Mouse (Mus musculus): ENCODE measurements around the gene Krt77.
A peak's percentile ranks its signal among the peaks of the same experiment; 100 is the strongest.

The Krt77 gene

DNA sequence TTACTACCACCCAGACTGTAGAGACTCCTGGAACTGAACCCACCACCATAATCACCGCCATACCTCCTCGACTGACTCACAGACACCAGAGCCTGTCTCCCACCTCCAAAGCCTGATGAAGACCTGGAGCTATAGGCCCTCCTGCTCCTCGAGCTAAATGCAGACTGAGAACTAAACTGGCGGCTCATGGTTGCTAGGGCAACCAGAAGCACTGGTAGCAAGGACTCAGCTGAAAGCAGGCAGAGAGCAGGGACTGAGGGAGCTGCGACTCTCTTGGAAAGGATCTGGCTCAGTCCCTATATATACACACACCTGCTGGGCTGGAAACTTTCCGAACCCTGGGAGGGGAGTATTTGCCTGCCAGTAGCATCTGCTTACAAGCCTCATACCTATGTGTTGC lies at the start of gene Krt77:
Gene Krt77, minus strand, starts transcription at position 275 of the 400 bp plus-strand sequence.
- no peak for DNase-seq

GRCm38 (mm10) chr15:101916072-101916471 lies 46.6 kb upstream of the Krt77 start:
- DNase-seq = no peak

GRCm38 (mm10) chr15:101904849-101905248 lies 35.3 kb upstream of the Krt77 start:
- DNase-seq = no peak

DNA sequence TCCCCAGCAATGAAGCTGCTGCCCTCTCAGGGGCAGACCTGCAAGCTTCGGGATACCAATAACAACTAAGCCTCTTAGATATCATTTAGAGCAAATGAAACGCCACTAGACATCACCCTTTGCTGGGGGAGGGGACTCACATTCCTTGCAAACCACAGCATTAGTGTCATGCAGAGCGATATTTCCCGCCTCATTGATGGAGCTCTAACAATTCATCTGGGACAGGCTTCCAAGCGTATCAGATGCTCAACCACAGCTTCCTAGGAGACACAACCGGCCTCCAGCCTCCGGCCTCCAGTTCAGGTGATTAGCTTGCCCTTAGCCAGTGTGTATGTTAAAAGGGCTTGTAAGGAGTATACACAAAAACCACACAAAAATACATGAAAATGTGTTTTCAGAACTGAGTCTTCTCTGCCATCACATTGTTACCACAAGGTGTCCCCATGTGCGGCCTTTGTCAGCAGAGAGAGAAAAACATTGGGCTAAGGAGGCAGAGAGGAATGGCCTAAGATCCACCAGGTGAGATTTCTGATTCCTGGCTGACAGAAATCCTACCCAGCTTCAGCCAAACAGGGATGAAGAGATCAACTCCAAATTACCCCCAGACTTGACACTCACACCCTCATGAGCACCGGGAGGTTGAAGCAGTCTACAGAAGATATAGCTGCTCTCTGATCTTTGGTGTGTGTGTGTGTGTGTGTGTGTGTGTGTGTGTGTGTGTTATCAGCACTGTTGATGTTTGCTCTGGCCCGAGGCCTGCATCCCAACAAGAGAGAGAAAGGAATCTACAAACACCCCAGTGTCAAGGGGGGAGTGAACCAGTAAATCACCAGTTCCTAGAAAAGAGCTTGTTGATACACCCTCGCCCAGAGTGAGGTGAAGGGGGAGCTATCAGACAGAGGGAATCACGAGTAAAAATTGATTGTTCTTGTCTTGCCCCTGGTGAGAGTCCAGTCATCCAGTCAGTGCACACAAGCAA lies 33.0 kb upstream of the Krt77 start:
- DNase-seq = no peak

- no peak for DNase-seq
Measured at GRCm38 (mm10) chr15:101895216-101895615, 25.7 kb upstream of the Krt77 start.

DNA sequence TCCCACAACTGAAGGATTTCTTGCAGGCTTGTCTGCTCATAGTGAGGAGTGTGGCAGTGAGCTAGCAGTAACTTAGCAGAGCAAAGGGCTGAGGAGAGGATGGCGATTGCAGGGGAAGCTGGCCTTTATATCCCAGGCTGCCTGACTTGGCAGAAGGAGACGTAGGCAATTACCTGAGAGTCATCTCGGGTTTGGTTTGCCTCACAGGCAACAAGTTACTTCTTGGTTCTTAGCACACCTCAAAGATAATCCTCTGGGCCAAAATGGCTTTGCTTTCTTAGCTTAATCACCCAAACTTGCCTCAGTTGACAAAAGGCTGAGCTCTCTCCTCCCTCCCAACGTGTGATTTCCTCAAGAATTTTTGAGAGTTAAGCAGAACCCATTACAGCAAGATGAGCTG lies 23.3 kb upstream of the Krt77 start, which contains the start of gene Krt76:
Gene Krt76, minus strand, starts transcription at position 101 of the 400 bp plus-strand sequence.
- no peak for DNase-seq

DNA sequence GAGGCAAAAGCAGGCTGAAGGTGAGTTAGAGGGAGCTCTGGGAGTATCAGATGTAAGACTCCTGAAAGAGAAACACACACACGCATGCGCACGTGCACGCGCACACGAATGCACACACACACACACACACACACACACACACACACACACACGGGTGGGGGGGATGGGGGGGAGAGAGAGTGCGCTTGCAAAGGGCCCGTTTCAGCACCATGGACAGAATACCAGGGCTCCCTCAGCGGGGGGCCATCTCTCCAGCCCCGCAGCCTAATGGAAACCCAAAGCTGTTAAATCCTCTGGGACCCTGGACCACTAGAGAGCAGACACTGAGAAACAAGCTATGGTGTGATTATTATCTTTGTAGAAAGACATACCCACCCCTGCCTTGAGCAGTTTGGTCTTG lies 10.3 kb upstream of the Krt77 start:
- DNase-seq = no peak

DNA sequence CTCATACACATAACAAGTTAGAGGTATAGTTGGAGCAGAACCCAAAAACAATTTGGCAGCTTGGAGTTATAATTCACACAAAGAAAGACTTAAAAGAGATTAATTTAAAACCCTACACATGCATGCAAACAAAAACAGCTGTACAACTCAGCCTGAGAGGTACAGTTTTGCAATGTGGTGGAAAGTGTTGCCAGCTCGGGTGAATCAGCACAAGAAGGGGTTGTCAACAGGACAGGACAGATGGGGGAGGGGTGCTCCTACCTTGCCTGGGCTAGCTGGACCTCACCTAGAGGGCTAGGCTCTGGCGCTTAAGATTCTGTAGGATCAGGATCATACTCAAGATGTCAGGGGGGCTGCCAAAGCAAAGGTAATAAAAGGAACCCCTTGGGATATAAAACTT lies 8.5 kb upstream of the Krt77 start:
- DNase-seq = no peak

DNA sequence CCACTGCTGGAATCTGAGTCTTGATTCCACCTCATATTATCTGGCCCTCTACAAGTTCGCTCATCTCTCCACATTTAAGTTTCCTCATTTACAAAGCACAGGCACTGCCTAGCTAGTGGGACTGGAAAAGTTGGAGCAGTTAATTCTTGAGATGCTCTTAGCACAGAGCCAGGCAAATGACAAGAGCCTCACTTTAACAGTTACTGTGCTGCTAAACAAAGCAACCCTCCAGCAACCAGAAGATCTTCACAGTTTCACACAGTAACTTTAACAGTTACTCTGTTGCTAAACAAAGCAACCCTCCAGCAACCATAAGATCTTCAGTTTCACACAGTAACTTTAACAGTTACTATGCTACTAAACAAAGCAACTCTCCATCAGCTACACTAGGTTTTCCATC lies 4.9 kb upstream of the Krt77 start:
- no peak for DNase-seq

DNA sequence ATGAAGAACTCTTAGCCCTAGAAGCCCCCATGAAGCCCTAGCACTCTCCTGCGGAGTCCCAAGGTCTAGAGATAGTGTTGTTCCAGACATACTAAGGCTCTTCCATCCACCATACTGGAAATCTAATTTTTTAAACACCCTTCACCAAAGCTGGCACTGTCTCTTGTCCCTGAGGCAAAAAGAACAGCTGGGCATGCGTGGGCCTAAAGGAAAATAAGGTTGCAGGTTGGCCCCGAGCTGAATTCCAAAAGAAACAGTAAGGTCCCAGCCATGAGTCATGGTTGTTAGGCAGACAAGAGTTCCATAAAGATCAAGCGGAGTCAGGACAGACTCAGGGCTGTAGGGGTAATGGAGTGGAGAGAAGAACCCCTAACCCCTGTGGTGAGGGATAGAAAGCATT lies 3.7 kb upstream of the Krt77 start:
- no peak for DNase-seq

DNA sequence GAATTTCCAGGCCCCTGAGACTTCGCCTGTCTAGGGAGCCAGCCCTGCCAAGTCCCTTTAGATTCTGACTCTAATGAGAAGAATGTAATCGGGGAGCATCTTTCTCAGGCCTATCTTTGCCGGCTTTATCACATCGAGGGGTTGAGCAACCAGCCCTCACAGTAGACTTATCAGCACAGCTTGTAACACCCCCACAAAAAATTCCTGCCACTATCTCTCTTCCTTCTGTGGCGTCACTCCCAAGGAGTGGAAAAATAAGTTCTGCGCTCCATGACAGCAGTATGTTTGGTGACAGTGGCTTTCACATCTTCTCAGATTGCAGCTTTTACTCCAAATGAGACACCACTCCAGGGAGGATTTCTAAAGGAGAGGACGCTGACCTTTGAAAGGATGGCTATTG lies 2.8 kb downstream of the Krt77 start:
- DNase-seq = no peak

GRCm38 (mm10) chr15:101860421-101861130 lies 8.9 kb downstream of the Krt77 start:
- DNase-seq = no peak

- no peak for DNase-seq
Measured at GRCm38 (mm10) chr15:101859735-101860170, 9.8 kb downstream of the Krt77 start.

DNA sequence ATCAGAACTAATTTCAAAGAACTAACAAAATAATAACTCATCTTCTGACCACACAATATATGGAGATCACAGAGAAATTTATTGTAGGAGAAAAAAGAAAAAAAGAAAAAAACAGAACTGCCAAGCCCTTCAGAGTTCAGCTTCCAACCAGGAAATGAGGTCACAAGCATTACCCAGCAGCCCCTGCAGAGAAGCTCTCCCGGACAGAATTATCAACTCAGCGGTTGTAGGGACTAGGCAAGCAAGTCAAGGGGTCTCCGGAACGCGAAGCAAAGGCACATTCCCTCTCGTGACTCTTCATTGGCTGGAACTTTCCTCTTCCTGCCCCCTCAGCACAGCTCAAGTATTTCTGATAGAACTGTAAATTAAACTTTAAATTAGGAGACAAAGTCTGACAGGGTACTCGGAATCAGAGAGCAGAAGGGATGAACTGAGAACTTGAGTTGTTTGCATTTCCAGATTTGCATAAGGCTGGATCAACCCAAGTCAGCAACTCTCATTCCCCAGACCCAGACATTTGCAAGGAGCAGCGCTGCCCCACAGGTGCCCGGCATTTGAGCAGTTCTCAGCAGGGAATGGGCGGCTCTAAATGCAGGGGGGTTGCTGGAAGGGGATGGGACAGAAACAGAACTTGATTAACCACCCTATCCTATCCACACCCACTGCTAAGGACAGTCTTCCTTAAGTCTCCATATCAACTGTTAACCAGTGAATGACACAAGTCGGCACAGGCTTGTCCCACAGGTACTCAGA lies 10.7 kb downstream of the Krt77 start:
- no peak for DNase-seq

DNA sequence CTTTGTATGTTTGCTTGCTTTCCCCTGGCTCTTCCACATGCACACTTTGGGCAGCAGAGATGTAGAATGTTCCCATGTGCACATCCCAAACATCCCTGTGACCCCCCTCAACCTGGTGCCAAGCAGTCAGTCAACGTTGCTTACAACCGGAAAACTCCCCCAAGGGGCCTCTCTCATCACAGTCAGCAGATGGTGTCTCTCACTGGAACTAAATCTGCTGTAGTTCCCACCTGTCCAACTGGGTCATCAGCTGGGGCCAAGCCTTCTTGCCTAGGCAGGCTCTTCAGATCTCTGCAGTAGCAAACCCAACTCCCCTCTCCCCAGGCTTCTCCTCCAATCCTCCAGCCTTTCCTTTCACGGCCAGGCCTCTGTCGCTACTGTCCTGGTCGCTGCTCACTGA lies 12.8 kb downstream of the Krt77 start:
- DNase-seq = no peak

- no peak for DNase-seq
Measured at GRCm38 (mm10) chr15:101855732-101856131, 13.8 kb downstream of the Krt77 start.

DNA sequence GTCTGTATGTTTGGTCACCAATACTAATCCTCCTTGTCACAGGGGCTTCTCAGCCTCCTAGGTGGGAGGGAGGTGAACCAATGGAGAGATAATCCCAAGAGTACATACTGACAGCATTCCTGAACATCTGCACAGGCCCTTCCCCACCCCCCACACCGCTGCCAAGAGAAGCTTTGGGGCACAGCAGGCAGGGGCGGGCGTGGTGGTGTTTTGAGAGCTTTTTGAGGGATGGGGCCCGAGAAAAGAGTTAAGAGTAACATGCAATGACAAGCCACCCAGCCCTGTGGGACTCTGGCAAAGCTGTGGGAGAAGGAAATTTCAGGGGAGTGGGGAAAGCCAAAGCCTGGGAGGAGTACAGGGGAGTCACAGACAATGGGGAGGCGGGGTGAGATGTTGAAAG lies 15.2 kb downstream of the Krt77 start:
- DNase-seq = no peak

DNA sequence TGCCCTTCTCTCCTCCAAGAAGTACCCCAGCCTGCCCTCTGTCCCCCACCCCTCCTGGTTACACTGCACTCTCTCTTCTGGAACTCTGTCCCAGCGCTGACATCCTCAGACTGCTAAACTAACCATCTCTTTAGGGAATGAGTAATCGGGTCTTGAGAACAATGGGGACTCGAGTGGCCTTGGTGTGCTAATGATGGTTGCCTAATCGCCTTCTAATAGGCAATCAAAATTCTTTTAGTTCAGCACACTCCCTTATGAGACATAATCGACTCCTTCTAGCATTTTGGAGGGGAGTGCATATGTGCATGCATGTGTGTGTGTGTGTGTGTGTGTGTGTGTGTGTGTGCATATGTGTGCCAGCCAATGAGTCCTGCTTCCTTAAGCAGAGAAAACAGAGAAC lies 16.9 kb downstream of the Krt77 start:
- no peak for DNase-seq

DNA sequence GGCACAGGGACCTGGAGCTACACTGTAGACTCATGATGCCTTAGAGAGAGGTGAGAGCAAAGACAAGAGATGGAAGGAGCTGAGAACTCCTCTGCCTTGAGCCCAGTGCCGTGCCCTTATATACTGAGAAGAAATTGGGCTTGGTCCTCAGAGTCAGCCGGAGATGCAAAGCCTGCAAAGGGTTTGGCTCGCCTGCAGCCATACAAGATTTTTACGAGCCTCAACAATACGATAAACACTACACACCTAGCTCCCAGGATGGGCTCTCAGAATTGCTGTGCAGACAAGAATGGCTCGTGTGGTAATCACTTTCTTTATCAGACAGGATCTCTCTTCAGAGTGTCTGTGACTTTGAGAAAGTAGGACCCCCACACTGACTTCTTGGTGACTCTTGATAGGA lies 18.8 kb downstream of the Krt77 start, which contains the start of gene Krt1:
Gene Krt1, minus strand, starts transcription at position 101 of the 400 bp plus-strand sequence.
- no peak for DNase-seq

GRCm38 (mm10) chr15:101845971-101846403 lies 23.5 kb downstream of the Krt77 start:
- DNase-seq = peak; percentile 13

- no peak for DNase-seq
Measured at GRCm38 (mm10) chr15:101843192-101843591, 26.3 kb downstream of the Krt77 start.

DNA sequence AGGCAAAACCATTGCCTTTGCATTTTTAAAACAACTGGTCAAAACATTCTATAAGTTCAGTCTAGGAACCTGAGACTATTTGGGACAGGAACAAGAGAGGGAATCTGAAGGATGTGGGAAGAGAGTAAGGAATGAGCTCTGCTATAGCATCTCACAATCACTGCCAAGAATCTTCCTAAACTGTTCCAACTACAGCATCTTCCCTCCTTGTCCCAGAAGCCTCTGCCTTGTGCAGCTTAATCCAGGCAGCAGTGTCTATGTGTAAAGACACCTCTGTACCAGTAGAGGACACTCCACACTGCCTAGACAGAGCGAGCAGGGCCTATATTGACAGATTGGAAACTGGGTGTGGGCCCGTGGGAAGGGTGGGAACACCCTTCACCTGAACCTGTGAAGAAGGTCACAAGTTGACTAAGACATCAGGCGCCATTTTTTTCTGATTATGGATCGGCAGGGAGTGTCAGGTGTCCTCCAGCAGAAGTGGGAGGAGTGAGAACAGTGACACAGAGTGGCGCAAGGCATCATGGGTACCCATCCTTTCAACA lies 34.6 kb downstream of the Krt77 start:
- no peak for DNase-seq

DNA sequence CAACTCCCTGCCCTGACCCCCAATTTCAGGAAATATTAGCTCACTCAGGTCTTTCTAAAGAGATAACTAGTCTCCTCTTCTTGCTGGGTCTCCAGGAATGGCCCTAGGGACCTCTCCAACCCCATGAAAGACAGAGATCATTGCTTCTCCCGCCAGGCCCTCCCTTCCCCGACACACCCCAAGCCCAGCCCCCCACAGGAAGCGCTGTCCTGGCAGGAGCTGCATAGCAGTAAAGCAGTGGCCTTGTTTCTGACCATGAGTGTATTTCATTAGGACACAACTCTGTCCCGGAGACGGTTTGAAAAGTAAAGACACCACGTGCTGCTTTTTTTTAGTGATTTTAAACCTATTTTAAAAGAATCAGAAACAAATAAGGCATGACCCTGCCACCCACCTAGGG lies 36.4 kb downstream of the Krt77 start:
- no peak for DNase-seq
